Mouse (Mus musculus) cerebellum, postnatal 36 days (tissue): ENCODE data around the gene Olfr684.

Source experiments
- DNase-seq, 2 experiments: peaks; one replicate each; pipeline ENCODE4 v3.0.0; 2021 to 2022; ENCODE audit warnings: mixed read lengths in 2 of 2

The Olfr684 gene

DNA sequence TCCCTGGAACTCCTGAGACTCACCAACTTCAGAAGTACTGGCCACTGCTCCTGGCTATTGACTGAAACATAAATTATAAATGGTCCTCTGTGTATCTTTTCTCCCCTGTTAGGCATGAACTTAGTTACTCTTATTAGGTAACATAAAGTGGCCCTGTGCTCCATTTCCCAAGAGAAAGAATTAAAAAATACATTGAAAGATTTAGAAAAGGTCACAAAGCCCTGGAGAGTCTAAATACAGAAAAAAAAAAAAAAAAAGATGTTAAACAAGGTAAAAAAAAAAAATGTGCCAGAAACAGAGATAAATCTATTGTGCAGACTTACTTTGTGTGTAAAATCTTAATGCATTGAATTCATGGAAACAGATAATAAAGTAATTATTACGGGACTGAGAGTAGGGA is at the start of gene Olfr684:
TSS of gene Olfr684 (minus strand) at position 101 of the 400 bp plus-strand sequence.
- no peak for DNase-seq

GRCm38 (mm10) chr7:105207385-105207784 is 43.9 kb upstream of the Olfr684 start, which contains the start of gene Olfr686:
Gene Olfr686, minus strand, starts transcription at chr7:105207485.
- no peak for DNase-seq

DNA sequence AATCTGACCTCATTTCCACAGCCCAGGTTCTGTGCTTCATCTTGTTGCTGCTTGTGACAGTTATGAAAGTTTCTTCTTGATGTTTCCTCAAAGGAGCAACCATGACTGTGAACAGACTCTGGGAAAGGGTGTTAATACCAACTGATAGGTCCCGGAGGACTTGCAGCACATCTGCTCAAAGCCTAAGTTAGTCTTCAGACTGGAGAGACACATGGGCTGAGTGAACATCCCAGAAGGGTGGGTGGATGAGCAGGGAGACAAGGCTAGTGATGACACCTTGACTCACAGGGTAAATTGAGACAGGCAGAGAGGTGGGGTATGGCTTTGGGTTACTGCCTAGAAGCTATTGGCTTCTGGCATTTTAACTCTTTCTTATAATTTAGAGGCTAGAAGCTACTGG is 22.5 kb upstream of the Olfr684 start, which contains the start of gene Olfr685:
TSS of gene Olfr685 (minus strand) at position 101 of the 400 bp plus-strand sequence.
- DNase-seq = no peak

GRCm38 (mm10) chr7:105170773-105171172 is 7.3 kb upstream of the Olfr684 start:
- DNase-seq = no peak

DNA sequence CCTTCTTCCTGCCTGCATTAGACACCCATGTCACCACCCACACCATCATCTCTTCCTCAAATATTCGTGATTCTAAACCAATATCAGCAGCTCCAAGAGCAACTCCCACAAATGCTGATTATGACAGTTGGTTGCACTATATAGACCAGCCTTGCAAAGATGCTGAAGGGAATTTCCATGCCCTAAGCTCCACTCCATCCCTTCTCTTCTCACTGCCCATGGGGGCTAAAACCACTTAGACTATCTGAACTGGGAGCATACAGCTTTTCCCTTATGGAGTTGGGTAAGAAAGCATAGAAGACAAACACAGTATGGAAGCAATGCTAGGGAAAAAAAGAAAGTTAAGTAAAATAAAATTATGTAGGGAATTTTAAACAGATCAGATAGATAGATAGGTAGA is 16.5 kb downstream of the Olfr684 start, which contains the start of gene Olfr683:
TSS of gene Olfr683 (minus strand) at position 101 of the 400 bp plus-strand sequence.
- DNase-seq = no peak

- DNase-seq = no peak
Observed at GRCm38 (mm10) chr7:105141275-105141674, 22.2 kb downstream of the Olfr684 start.

DNA sequence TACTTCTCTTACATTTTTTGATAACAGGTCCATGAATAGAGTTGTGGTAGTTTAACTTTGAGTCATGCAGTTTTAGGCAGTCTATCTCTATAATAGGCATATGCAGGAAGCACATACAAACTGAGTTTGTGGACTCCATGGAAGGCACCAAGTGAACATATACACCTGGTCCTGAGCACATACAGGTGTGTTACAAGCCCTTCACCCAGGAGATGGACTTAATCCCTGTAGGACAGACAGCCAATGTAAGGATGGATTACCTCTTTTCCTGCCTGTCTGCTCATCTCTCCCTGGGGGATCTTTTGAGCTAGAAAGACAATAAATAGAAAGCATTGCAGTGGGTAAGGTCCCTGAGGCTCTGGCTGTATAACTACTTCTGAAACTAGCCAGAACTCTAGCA is 46.9 kb downstream of the Olfr684 start, which contains the start of gene Olfr681:
TSS of gene Olfr681 (plus strand) at position 301 of the 400 bp plus-strand sequence.
- no peak for DNase-seq
